Mouse (Mus musculus) heart, embryonic 10.5 days (tissue): ENCODE results near the gene Dgkg. TPM values are rescaled to one million over a fixed set of nuclear protein-coding genes. Genes with fewer than 3 reads are reported as not detected.

Experiments used
- DNase-seq: peaks from one replicate; pipeline ENCODE4 v3.0.0-alpha.2; 2017; ENCODE audit warnings: low spot score
- H3K27ac ChIP-seq: fragments of 300-500 bp; sonication (generic); 2 replicates; pipeline ENCODE4 v1.5.1; 2016; ENCODE audit warnings: mild to moderate bottlenecking
- H3K27me3 ChIP-seq: fragments of 300-500 bp; sonication (generic); 2 replicates; pipeline ENCODE4 v1.6.1; 2016; ENCODE audit warnings: mild to moderate bottlenecking; ENCODE audit not compliant: poor library complexity, insufficient read depth, severe bottlenecking
- H3K36me3 ChIP-seq: fragments of 300-500 bp; sonication (generic); 2 replicates; pipeline ENCODE4 v1.6.1; 2016; ENCODE audit warnings: mild to moderate bottlenecking, moderate library complexity
- H3K4me1 ChIP-seq: fragments of 300-500 bp; sonication (generic); 2 replicates; pipeline ENCODE4 v1.6.1; 2016; ENCODE audit warnings: mild to moderate bottlenecking
- H3K4me3 ChIP-seq: fragments of 300-500 bp; sonication (generic); 2 replicates; pipeline ENCODE4 v1.5.1; 2016; ENCODE audit warnings: mild to moderate bottlenecking, moderate library complexity
- H3K9me3 ChIP-seq: fragments of 300-500 bp; sonication (generic); 2 replicates; pipeline ENCODE4 v1.6.1; 2016; ENCODE audit warnings: mild to moderate bottlenecking, moderate library complexity
- WGBS: fragments of 180-500 bp; shearing (Covaris S2); methylation state at CpG from one replicate; pipeline ENCODE4 v1.1.7; 2016; 5-methylcytosine and 5-hydroxymethylcytosine counted together
- polyA plus RNA-seq: library from polyadenylated mRNA; unstranded; fragments of >200 nt; fragmentation: Nextera tagmentation; extraction: Ambion mirVana; gene quantifications from 2 replicates; pipeline ENCODE4 v1.2.1, GENCODE M21; 2016

The Dgkg gene
- polyA plus RNA-seq, 1 experiment from 2014 or later = 0.49 TPM

- H3K4me3 ChIP-seq = peak overlapping the region; percentile 63
- H3K27ac ChIP-seq = peak overlapping the region; percentile 94
- H3K36me3 ChIP-seq = no peaks in the 10 kb centered on the region
- no peaks in the 10 kb centered on the region for H3K9me3 ChIP-seq
- no peaks in the 10 kb centered on the region for H3K27me3 ChIP-seq
- peaks cover 63% of the 10 kb centered on the region for H3K4me1 ChIP-seq
- no peak for DNase-seq
- 60% methylated on average over 10 of the region's 10 CpGs for WGBS
These were observed 109.3 kb downstream of the Dgkg start for GRCm38 (mm10) chr16:22547741-22548140.

GRCm38 (mm10) chr16:22545799-22546198 is 111.2 kb downstream of the Dgkg start:
- Histone ChIP-seq H3K9me3 (no peaks in the 10 kb centered on the region), H3K27me3 (no peaks in the 10 kb centered on the region), H3K36me3 (no peaks in the 10 kb centered on the region), H3K4me1 (peaks cover 54% of the 10 kb centered on the region), H3K27ac (peak overlapping the region; percentile 86), H3K4me3 (no peak overlapping the region)
- DNase-seq = no peak
- 78% methylated on average over 8 of the region's 8 CpGs for WGBS

GRCm38 (mm10) chr16:22545016-22545561 is 111.9 kb downstream of the Dgkg start:
- Histone ChIP-seq H3K27ac (peak overlapping the region; percentile 86), H3K27me3 (no peaks in the 10 kb centered on the region), H3K9me3 (no peaks in the 10 kb centered on the region), H3K4me3 (no peak overlapping the region), H3K4me1 (peaks cover 50% of the 10 kb centered on the region), H3K36me3 (no peaks in the 10 kb centered on the region)
- DNase-seq = no peak
- WGBS = 25% methylated on average over 3 of the region's 3 CpGs

GRCm38 (mm10) chr16:22542691-22543141 is 114.3 kb downstream of the Dgkg start:
- Histone ChIP-seq H3K4me3 (no peak overlapping the region), H3K27ac (peak overlapping the region; percentile 80), H3K27me3 (no peaks in the 10 kb centered on the region), H3K36me3 (no peaks in the 10 kb centered on the region), H3K4me1 (peaks cover 38% of the 10 kb centered on the region), H3K9me3 (no peaks in the 10 kb centered on the region)
- 31% methylated on average over 6 of the region's 6 CpGs for WGBS
- peak; percentile 90 for DNase-seq

GRCm38 (mm10) chr16:22539275-22539674 is 117.7 kb downstream of the Dgkg start:
- H3K4me3 ChIP-seq = no peak overlapping the region
- DNase-seq = no peak
- 79% methylated on average over 6 of the region's 6 CpGs for WGBS
- H3K27ac ChIP-seq = no peak overlapping the region
- peaks cover 30% of the 10 kb centered on the region for H3K4me1 ChIP-seq
- H3K9me3 ChIP-seq = no peaks in the 10 kb centered on the region
- H3K27me3 ChIP-seq = no peaks in the 10 kb centered on the region
- H3K36me3 ChIP-seq = no peaks in the 10 kb centered on the region

- Histone ChIP-seq H3K27me3 (peaks cover 5% of the 10 kb centered on the region; the same call in 1 of the 2 replicates), H3K4me3 (no peak overlapping the region), H3K4me1 (peaks cover 26% of the 10 kb centered on the region), H3K27ac (no peak overlapping the region), H3K9me3 (no peaks in the 10 kb centered on the region), H3K36me3 (no peaks in the 10 kb centered on the region)
- WGBS = 42% methylated on average over 8 of the region's 8 CpGs
- DNase-seq = no peak
These were observed 120.3 kb downstream of the Dgkg start for GRCm38 (mm10) chr16:22536581-22537160.

GRCm38 (mm10) chr16:22533087-22533486 is 123.9 kb downstream of the Dgkg start:
- no peak for DNase-seq
- Histone ChIP-seq H3K36me3 (no peaks in the 10 kb centered on the region), H3K27me3 (peaks cover 5% of the 10 kb centered on the region; the same call in 1 of the 2 replicates), H3K27ac (no peak overlapping the region), H3K4me1 (peaks cover 23% of the 10 kb centered on the region), H3K4me3 (no peak overlapping the region), H3K9me3 (no peaks in the 10 kb centered on the region)
- whole genome bisulfite sequencing = 90% methylated on average over 3 of the region's 3 CpGs

- 83% methylated on average over 6 of the region's 6 CpGs for WGBS
- Histone ChIP-seq H3K9me3 (no peaks in the 10 kb centered on the region), H3K4me3 (no peak overlapping the region), H3K27me3 (peaks cover 5% of the 10 kb centered on the region; the same call in 1 of the 2 replicates), H3K36me3 (no peaks in the 10 kb centered on the region), H3K4me1 (peaks cover 27% of the 10 kb centered on the region), H3K27ac (no peak overlapping the region)
- DNase-seq = no peak
These were observed 125.2 kb downstream of the Dgkg start for GRCm38 (mm10) chr16:22531834-22532233.

- H3K4me3 ChIP-seq = no peak overlapping the region
- H3K36me3 ChIP-seq = no peaks in the 10 kb centered on the region
- H3K4me1 ChIP-seq = peaks cover 34% of the 10 kb centered on the region
- H3K9me3 ChIP-seq = no peaks in the 10 kb centered on the region
- 72% methylated on average over 9 of the region's 9 CpGs for WGBS
- H3K27ac ChIP-seq = no peak overlapping the region
- H3K27me3 ChIP-seq = peaks cover 5% of the 10 kb centered on the region; the same call in 1 of the 2 replicates
- DNase-seq = no peak
These were observed 126.0 kb downstream of the Dgkg start for GRCm38 (mm10) chr16:22531041-22531440.

- WGBS = 46% methylated on average over 5 of the region's 5 CpGs
- peaks cover 34% of the 10 kb centered on the region for H3K4me1 ChIP-seq
- no peaks in the 10 kb centered on the region for H3K27me3 ChIP-seq
- peaks cover 4% of the 10 kb centered on the region; the same call in 1 of the 2 replicates for H3K9me3 ChIP-seq
- no peak overlapping the region for H3K4me3 ChIP-seq
- H3K36me3 ChIP-seq = no peaks in the 10 kb centered on the region
- no peak overlapping the region for H3K27ac ChIP-seq
- DNase-seq = no peak
These were observed 129.5 kb downstream of the Dgkg start for GRCm38 (mm10) chr16:22527499-22527939.

GRCm38 (mm10) chr16:22526386-22526785 is 130.6 kb downstream of the Dgkg start:
- 68% methylated on average over 4 of the region's 4 CpGs for WGBS
- H3K4me1 ChIP-seq = peaks cover 23% of the 10 kb centered on the region
- peaks cover 4% of the 10 kb centered on the region; the same call in 1 of the 2 replicates for H3K9me3 ChIP-seq
- no peak for DNase-seq
- no peaks in the 10 kb centered on the region for H3K27me3 ChIP-seq
- no peaks in the 10 kb centered on the region for H3K36me3 ChIP-seq
- H3K27ac ChIP-seq = no peak overlapping the region
- no peak overlapping the region for H3K4me3 ChIP-seq

GRCm38 (mm10) chr16:22517431-22518384 is 139.3 kb downstream of the Dgkg start:
- peaks cover 6% of the 10 kb centered on the region for H3K27me3 ChIP-seq
- H3K36me3 ChIP-seq = no peaks in the 10 kb centered on the region
- H3K27ac ChIP-seq = peak overlapping the region; percentile 76
- H3K9me3 ChIP-seq = no peaks in the 10 kb centered on the region
- H3K4me1 ChIP-seq = peaks cover 17% of the 10 kb centered on the region
- WGBS = 13% methylated on average over 20 of the region's 20 CpGs
- no peak overlapping the region; the same call in 1 of the 2 replicates for H3K4me3 ChIP-seq
- no peak for DNase-seq

- Histone ChIP-seq H3K4me1 (peaks cover 22% of the 10 kb centered on the region), H3K27ac (no peak overlapping the region), H3K27me3 (peaks cover 2% of the 10 kb centered on the region), H3K36me3 (no peaks in the 10 kb centered on the region), H3K4me3 (no peak overlapping the region), H3K9me3 (no peaks in the 10 kb centered on the region)
- WGBS = 43% methylated on average over 5 of the region's 5 CpGs
- DNase-seq = no peak
These were observed 141.5 kb downstream of the Dgkg start for GRCm38 (mm10) chr16:22515476-22515875.
